Mouse (Mus musculus): ENCODE data around the gene Slc27a4. TPM values are rescaled to one million over a fixed set of nuclear protein-coding genes. Genes with fewer than 3 reads are reported as not detected.
"Not testable (repeated sequence)": the region's sequence is repeated elsewhere in the genome, so short reads cannot be mapped to it uniquely, and the experiment has no call there.

Gene Slc27a4
- total RNA-seq (2021), result 10 to 100 TPM; 88.9 to 94.0 TPM
- long read RNA-seq, full-length matches to known transcripts, result 45 of 63 reads
- long read RNA-seq, partial matches to known transcripts, result 16 of 63 reads
- long read RNA-seq, other reads (novel, unspliced or antisense), result 2 of 63 reads

- DNase-seq (ENCODE audit: low spot score in 2 of 2), result peak; percentile 96 to 98
Observed at GRCm38 (mm10) chr2:29802075-29802826, at the start of gene Slc27a4. Slc27a4 (plus strand) TSS chr2:29802634.

GRCm38 (mm10) chr2:29755693-29756092, 46.7 kb upstream of the Slc27a4 start:
- DNase-seq (ENCODE audit: low spot score in 2 of 2), result no peak

DNA sequence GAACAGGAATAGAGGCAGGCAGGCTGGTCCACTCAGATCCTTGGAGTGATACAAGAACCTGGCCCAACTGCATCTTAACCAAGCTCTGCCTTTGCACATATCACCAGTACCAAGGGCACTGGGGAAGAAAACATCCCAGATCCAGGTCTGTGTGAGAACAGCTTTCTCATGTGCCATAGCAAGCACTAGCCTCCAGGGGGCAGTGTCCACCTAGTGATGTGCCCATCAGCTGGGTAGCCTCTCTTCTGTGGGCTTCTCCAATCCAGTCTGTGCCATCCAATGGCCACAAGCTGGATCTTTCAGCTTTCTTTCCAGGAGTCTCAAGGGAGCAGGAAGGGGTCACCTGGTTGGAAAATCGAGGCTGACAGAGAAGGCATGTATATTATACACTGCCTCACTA, 37.6 kb upstream of the Slc27a4 start:
- DNase-seq (ENCODE audit: low spot score in 2 of 2), result peak; percentile 68 to 70

- no peak for DNase-seq (ENCODE audit: low spot score in 2 of 2)
Observed at GRCm38 (mm10) chr2:29767976-29768709, 34.3 kb upstream of the Slc27a4 start.

DNA sequence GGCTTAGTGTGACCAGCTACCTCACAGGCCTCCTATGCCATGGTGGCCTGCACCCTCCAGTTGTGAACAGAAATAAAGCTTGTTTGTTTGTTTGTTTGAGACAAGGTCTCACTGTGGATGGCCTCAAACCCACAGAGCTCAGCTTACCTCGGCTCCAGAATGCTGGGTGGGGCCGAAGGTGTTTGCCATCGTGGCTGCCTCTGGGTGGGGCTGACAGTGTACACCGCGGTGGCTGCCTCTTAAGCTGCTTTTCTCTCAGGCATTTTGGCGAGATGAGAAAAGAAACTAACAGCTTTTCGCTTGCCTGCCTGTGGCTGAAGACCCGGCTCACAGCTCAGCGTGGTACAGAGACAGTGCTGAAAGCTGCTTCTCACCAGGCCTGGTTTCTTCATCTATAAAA, 33.5 kb upstream of the Slc27a4 start:
- no peak for DNase-seq (ENCODE audit: low spot score in 2 of 2)

DNA sequence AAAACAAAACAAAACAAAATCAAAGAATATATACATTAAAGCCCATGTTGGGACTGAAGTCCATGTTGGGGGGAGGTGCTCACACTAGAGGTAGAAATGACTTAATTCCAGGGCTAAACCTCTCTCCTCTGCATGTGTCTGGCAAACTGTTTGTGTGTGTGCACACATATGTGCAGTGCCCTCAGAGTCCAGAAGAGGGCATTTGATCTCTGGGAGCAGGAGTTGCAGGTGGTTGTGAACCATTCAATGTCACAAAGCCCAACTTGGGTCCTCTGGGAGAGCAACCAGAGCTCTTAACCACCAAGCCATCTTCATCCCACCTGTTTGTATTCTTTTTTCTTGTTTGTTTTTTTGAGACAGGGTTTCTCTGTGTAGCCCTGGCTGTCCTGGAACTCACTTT, 32.3 kb upstream of the Slc27a4 start:
- DNase-seq (ENCODE audit: low spot score in 2 of 2), result no peak

DNA sequence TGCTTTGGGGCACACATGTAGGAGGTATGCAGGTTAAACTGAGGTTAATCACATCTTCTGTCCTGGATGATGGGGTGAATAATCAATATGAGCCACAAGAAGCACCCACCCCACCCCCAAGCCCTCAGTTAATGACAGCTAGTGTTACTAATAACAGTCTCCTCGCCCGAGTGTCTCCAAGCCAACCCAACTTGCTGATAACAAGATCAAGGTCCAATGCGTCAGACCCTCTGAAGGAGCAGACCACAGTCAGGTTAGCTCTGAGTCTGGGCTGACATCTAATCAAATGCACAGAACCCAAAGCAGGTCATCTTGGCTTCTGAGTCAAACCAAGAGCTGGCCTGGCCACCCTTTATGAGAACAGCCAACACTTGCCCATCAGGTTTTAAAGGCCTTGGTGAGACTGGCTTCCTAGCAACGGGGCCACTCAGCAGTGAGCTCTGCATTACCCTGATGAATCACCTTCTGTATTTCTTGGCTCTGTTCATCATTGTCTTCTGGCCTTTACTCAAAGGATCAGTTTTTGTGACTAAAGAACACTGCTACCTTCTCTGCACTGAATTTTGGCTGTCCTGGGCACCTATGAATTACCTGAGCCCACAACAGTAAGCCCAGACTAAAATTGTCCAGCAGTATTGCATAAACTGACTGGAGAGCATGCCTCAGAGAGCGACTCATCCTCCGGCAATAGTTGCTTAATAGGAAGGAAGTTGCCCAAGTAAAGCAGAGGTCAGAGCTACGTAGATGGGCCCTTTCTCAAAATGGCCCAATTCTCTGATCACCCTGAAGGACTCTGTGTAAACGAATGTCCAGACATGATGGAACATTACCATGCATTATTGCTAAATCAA, 30.6 kb upstream of the Slc27a4 start:
- no peak for DNase-seq (ENCODE audit: low spot score in 2 of 2)

DNA sequence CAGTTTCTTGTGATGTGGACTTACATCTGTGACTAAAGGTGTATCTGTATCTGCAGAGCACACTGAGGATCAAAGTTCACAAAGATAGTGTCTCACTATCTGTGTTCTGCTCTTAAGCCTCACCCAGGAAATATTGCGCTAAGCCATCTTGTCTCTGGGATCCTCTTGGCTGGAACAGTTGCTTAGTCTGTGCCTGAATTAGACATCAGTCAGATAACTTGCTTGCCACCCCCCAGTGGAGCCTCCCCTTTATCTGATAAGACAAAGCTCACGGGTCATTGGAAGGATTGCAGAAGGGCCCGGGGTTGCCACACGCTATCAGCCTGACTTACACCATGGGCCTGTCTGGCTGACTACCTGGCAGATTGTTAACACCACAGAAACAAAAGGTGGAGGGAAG, 29.1 kb upstream of the Slc27a4 start:
- DNase-seq (ENCODE audit: low spot score in 2 of 2), result no peak

DNA sequence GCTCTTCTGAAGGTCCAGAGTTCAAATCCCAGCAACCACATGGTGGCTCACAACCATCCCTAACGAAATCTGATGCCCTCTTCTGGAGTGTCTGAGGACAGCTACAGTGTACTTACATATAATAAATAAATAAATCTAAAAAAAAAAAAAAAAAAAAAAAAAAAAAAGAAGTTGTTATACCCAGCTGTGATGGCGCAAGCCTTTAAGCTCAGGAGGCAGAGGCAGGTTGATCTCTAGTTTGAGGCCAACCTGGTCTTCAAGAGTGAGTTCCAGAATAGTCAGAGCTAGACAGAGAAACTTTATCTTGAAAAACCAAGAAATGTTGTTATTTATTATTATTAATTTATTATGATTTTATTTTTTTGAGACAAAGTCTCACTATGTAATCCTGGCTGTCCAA, 21.2 kb upstream of the Slc27a4 start:
- DNase-seq (ENCODE audit: low spot score in 2 of 2), result not testable (repeated sequence)

DNA sequence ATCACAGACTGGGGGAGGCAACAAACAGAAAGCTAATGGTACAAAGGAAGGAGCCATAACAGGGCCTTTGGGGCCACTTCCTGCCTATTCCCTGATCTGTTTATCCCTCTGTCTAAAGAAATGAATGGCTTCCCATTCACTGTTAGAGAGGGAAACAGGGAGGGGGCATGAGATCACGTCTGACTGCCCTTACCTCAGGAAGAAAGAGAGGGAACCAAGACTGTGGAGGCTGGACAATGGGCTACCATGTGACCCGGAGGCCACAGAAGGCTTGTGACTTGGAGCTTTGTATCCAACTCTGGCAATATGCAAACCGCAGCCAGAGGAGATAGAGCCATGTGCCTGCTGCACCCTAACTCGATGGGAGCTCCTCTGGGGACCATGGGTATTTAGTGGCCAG, 18.1 kb upstream of the Slc27a4 start:
- DNase-seq (ENCODE audit: low spot score in 2 of 2), result no peak

GRCm38 (mm10) chr2:29787104-29787917, 15.1 kb upstream of the Slc27a4 start, which contains the start of gene Coq4:
Coq4 (plus strand) TSS chr2:29787493.
- peak; percentile 88 to 92 for DNase-seq (ENCODE audit: low spot score in 2 of 2)

- DNase-seq (ENCODE audit: low spot score in 2 of 2), result peak; percentile 77 to 81
Observed at GRCm38 (mm10) chr2:29787937-29788681, 14.3 kb upstream of the Slc27a4 start, which contains the start of gene Trub2. Trub2 (minus strand) TSS chr2:29788502.

- no peak for DNase-seq (ENCODE audit: low spot score in 2 of 2)
Observed at GRCm38 (mm10) chr2:29792772-29793487, 9.5 kb upstream of the Slc27a4 start.

DNA sequence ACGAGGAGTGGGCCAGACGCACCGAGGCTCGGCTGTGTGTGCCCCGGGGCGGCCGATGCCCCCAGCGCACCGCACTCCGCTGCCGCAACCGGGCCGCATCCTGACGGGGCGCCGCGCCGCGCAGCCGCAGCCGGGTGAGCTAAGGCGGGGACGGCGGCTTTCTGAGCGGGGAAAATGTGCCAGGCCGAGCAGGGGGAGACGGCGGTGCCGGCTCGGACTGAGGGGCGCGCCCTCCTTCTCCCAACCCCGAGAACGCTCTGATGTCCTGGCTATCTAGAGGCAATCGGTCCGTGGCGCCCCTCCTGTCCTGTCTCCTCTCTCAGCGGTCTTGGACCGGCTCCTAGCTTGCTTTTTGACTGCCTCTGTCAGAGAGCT, 380 bp downstream of the Slc27a4 start:
- peak in 1 of 2 experiments; percentile 63 for DNase-seq (ENCODE audit: low spot score in 2 of 2)

- DNase-seq (ENCODE audit: low spot score in 2 of 2), result no peak
Observed at GRCm38 (mm10) chr2:29803400-29803831, 982 bp downstream of the Slc27a4 start.

GRCm38 (mm10) chr2:29815678-29816371, 13.4 kb downstream of the Slc27a4 start:
- no peak for DNase-seq (ENCODE audit: low spot score in 2 of 2)

- peak; percentile 93 to 94 for DNase-seq (ENCODE audit: low spot score in 2 of 2)
Observed at GRCm38 (mm10) chr2:29817426-29818232, 15.2 kb downstream of the Slc27a4 start.
